Mouse (Mus musculus): ENCODE results near the gene Tspyl1. TPM values are rescaled to one million over a fixed set of nuclear protein-coding genes. Genes with fewer than 3 reads are reported as not detected.

Gene Tspyl1
- total RNA-seq, 2 experiments from 2014 or later = 54.4 to 57.2 TPM

DNA sequence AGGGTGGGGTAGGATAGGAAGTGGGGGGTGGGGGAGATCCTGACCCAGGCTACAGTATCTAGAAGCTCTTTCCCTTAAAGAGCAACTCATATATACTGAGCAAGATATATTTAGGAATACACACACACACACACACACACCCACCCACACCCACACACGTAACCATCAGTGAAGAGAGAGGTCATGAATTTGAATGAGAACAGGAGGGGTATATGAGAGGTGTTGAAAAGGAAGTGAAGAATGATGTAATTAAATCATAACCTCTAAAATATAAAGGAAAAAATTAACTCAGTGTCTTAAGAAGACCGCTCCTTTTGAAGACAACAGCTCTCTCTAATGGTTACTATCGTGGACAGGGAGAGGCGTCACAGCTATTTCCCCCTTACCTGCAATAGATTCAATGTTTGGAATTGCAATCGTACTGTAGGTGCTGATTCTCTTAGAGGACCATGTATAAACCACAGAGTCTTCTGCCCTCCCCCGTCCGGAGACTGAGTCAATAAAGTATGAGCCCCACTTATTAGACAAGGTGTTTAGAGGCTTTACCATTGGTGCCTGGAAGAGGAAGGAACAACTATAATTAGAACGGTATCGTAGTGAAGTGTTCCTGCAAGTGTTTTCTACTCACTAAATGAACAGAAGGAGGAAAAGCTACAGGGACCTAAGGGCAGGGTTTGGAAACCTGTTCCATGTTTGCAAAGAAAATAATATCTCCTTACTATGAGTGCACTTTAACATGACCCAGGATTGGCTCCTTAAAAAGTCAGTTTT is 28.1 kb downstream of the Tspyl1 start:
- Histone ChIP-seq H3K27ac (no peak overlapping the region), H3K4me3 (no peak overlapping the region)
- intact Hi-C loops (cut with DNase I) = no loop called here
- no peak for TF ChIP-seq CTCF (IDR thresholded peaks at IDR 0.05)
- no peak for DNase-seq

- intact Hi-C loops (cut with DNase I) = no loop called here
- no peak overlapping the region for H3K4me3 ChIP-seq
- no peak overlapping the region for H3K27ac ChIP-seq
- no peak for DNase-seq
- TF ChIP-seq CTCF (IDR thresholded peaks at IDR 0.05) = no peak
Observed at GRCm38 (mm10) chr10:34312536-34312935, 30.5 kb downstream of the Tspyl1 start.

- H3K4me3 ChIP-seq = no peak overlapping the region
- no peak for DNase-seq
- no peak for TF ChIP-seq CTCF (IDR thresholded peaks at IDR 0.05)
- H3K27ac ChIP-seq = no peak overlapping the region
- intact Hi-C loops (cut with DNase I) = no loop called here
Observed at GRCm38 (mm10) chr10:34316571-34317216, 34.7 kb downstream of the Tspyl1 start.

GRCm38 (mm10) chr10:34317217-34317606 is 35.2 kb downstream of the Tspyl1 start:
- intact Hi-C loops (cut with DNase I) = no loop called here
- no peak overlapping the region for H3K4me3 ChIP-seq
- H3K27ac ChIP-seq = no peak overlapping the region
- TF ChIP-seq CTCF (IDR thresholded peaks at IDR 0.05) = no peak
- no peak for DNase-seq

DNA sequence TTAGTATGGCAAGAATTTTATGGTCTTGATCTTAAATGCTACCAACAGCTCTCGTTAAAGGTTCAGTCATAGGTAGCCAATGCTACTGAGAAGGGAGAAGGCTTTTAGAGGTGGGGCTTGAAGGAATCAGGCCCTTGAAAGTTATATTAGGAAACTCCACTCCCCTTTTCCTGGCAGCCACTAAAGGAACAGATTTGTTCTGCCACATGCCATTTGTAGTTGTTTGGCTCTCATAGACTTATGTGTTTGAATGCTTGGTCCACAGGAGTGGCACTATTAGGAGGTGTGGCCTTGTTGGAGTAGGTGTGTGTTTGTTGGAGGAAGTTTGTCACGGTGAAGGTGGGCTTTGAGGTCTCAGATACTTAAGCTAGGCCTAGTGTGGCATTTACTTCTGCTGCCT is 38.8 kb downstream of the Tspyl1 start:
- no peak for TF ChIP-seq CTCF (IDR thresholded peaks at IDR 0.05)
- Histone ChIP-seq H3K27ac (no peak overlapping the region), H3K4me3 (no peak overlapping the region)
- intact Hi-C loops (cut with DNase I) = no loop called here
- DNase-seq = no peak

DNA sequence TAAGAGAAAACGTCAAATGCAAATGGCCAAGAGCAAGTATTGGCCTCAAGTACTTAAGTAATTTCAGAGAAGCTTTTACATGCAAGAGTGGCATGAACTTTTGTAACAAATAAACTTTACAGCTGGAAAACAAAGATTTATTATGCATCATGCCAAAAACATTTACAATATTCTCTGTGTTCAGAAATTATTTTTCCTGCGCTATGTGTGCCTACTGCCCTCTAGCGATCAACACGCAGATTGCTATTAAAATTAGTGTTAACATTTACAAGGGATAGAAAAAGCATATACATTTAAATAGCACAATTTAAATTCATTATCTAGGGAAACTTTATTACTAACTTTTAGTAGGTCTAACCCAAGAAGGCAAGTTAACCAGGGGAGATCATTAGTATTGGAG is 44.7 kb downstream of the Tspyl1 start:
- Histone ChIP-seq H3K27ac (no peak overlapping the region), H3K4me3 (no peak overlapping the region)
- intact Hi-C loops (cut with DNase I) = loop anchor here (5.0 kb wide), 1 partner anchor 229 kb away; the partner anchor contains the start of gene Calhm5
- TF ChIP-seq CTCF (IDR thresholded peaks at IDR 0.05) = peak; percentile 89; the same call in 1 of the 2 replicates
- DNase-seq = no peak

DNA sequence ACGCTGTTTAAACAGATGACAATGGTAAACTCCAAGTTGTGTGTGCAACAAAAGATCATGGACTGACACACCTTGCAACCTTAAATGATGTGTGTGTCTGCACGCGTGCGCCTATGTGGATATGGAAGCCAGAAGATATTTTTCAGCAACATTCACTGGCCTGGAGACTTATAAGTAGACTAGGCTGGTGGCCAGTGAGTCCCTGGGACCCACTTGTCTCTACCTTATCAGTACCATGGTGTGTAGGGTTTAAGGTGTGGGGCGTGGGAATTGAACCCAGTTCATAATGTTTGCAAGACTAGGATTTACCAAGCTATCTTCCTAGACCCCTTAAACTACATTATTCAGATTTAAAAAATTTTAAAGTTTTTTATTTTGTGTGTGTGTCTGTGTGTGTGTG is 45.2 kb downstream of the Tspyl1 start:
- TF ChIP-seq CTCF (IDR thresholded peaks at IDR 0.05) = no peak
- Histone ChIP-seq H3K4me3 (no peak overlapping the region), H3K27ac (no peak overlapping the region)
- intact Hi-C loops (cut with DNase I) = loop anchor here (5.0 kb wide), 1 partner anchor 230 kb away; the partner anchor contains the start of gene Calhm5
- no peak for DNase-seq

DNA sequence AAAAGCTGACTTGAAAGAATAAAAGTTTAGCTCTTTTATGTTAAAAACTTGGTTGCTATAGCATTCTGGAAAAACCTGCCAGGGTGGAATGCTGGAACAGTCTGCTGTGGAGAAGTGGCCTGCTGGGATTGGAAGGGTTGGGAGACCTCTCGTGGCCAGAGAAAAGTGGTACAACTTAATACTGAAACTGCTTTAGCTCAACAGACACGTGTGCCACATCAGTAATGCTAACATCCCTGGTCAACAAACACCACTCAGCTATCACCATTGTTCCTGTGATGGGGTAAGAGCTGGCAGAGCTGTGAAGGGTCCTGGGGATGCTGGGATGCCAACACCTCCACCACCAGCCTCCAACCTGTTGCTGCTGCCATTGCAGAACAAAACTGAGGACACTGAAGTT is 46.3 kb downstream of the Tspyl1 start:
- intact Hi-C loops (cut with DNase I) = loop anchor here (2.0 to 5.0 kb wide), 2 partner anchors 231 to 296 kb away; partner anchors contain the start of gene Calhm5

More for the DNA sequence above, 46.3 kb downstream of the Tspyl1 start:
- Histone ChIP-seq H3K4me3 (no peak overlapping the region), H3K27ac (no peak overlapping the region)
- peak; percentile 37 for DNase-seq
- peak; percentile 60 for TF ChIP-seq CTCF (IDR thresholded peaks at IDR 0.05)

Other genes starting within 250 kb of the Tspyl1 start
- gene Trappc3l, start 244.6 kb upstream of the Tspyl1 start, total RNA-seq (2021) = not detected
- gene Calhm4, start 237.9 kb upstream of the Tspyl1 start, total RNA-seq (2021) = not detected
- under 1 TPM; 0.31 to 0.38 TPM for gene Calhm5, start 185.7 kb upstream of the Tspyl1 start, total RNA-seq (2021)
- gene Calhm6, start 154.2 kb upstream of the Tspyl1 start, total RNA-seq (2021) = not detected
- gene Dse, start 74.5 kb upstream of the Tspyl1 start, total RNA-seq (2021) = 1 to 10 TPM; 4.2 to 4.5 TPM
- gene Tspyl4, start 15.3 kb downstream of the Tspyl1 start, total RNA-seq (2021) = 1 to 10 TPM; 1.4 to 1.5 TPM
- gene Col10a1, start 107.8 kb downstream of the Tspyl1 start, total RNA-seq (2021) = not detected
- gene Nt5dc1, start 136.4 kb downstream of the Tspyl1 start, total RNA-seq (2021) = 1 to 10 TPM; 4.7 to 5.6 TPM
- 1 to 10 TPM in 1 of 2 experiments, under 1 TPM in 1; 0.28 to 1.1 TPM for gene Frk, start 201.2 kb downstream of the Tspyl1 start, total RNA-seq (2021)

All from gastrocnemius, adult 2 months (tissue).